Mouse (Mus musculus): Measurements from ENCODE around the gene Gm5148. TPM values are rescaled to one million over a fixed set of nuclear protein-coding genes. Genes with fewer than 3 reads are reported as not detected.

Gm5148 gene
- polyA plus RNA-seq, 1 experiment from 2014 or later: 4.1 TPM

- peak; percentile 77 for ATAC-seq
These were observed 57.8 kb downstream of the Gm5148 start for GRCm38 (mm10) chr3:37666291-37667118.

More at GRCm38 (mm10) chr3:37666291-37667118, 57.8 kb downstream of the Gm5148 start:
- H3K4me2 ChIP-seq (ENCODE audit: low read depth, low read length): no peak overlapping the region
- H3K9ac ChIP-seq (replicated peaks): no peak overlapping the region
- H3K36me3 ChIP-seq (replicated peaks; ENCODE audit: insufficient read depth, low read length): no peaks in the 10 kb centered on the region
- no peak overlapping the region for H3K27ac ChIP-seq (ENCODE audit: low read depth)
- H3K9me3 ChIP-seq (ENCODE audit: low read length): no peaks in the 10 kb centered on the region
- DNase-seq: no peak
- WGBS (ENCODE audit: insufficient replicate concordance): 17% methylated on average over 9 of the region's 9 CpGs
- peaks cover 9% of the 10 kb centered on the region; the same call in 1 of the 2 replicates for H3K4me1 ChIP-seq (ENCODE audit: insufficient read depth)
- H3K27me3 ChIP-seq (ENCODE audit: insufficient read depth, low read length): no peaks in the 10 kb centered on the region
- TF ChIP-seq CTCF (IDR thresholded peaks at IDR 0.05; ENCODE audit: low read depth): no peak
- TF ChIP-seq EP300 (IDR thresholded peaks at IDR 0.05; ENCODE audit: low read depth): peak; percentile 67
- no peak overlapping the region for H3K4me3 ChIP-seq (ENCODE audit: low read depth, low read length)

Other genes starting within 250 kb of the Gm5148 start
- gene Spry1, start 84.5 kb downstream of the Gm5148 start, polyA plus RNA-seq (2015; fragmentation: Nextera tagmentation; extraction: Ambion mirVana): 3.7 and 4.8 TPM in 2 replicates